8 mouse cellular contexts compared by ENCODE assay signal in genomic region chr1:58503134-58503533, GRCm38 (mm10). TPM values are rescaled to one million over a fixed set of nuclear protein-coding genes. Genes with fewer than 3 reads are reported as not detected.
DNase-seq lines count a peak whose midpoint lies in the region; ATAC-seq and TF ChIP-seq lines count a peak whose summit lies in the region.

No protein-coding gene starts in this region.

- TF ChIP-seq POLR2A in CH12.LX (IDR thresholded peaks at IDR 0.05; ENCODE audit: low read depth, low read length): no peak

- no peak for TF ChIP-seq RAD21 in CH12.LX (IDR thresholded peaks at IDR 0.05; ENCODE audit: low read depth, low read length)

- dilution Hi-C loops in CH12.LX (cut with MboI; ENCODE audit: extremely low pct_ligation_motif_present, extremely low pct_unique_long_range_greater_than_20kb, low sequenced_read_pairs): no loop called here

- H3K79me2 ChIP-seq in CH12.LX (replicated peaks; ENCODE audit: control insufficient read depth, extremely low read depth, insufficient read depth, poor library complexity, severe bottlenecking): peaks cover 37% of the 10 kb centered on the region

- H3K9me3 ChIP-seq in heart, embryonic 11.5 days (replicated peaks; ENCODE audit: control insufficient read depth, low read length): peaks cover 10% of the 10 kb centered on the region
- H3K9me3 ChIP-seq in CH12.LX (replicated peaks; ENCODE audit: low read length): peaks cover 16% of the 10 kb centered on the region
- H3K9me3 ChIP-seq in liver, embryonic 15.5 days (replicated peaks): peaks cover 14% of the 10 kb centered on the region

- peak overlapping the region; percentile 84 for H3K4me2 ChIP-seq in heart, embryonic 11.5 days
- H3K4me2 ChIP-seq in CH12.LX (ENCODE audit: insufficient read depth, low read depth, poor library complexity, severe bottlenecking): peak overlapping the region; percentile 72
- peak overlapping the region; percentile 77 for H3K4me2 ChIP-seq in liver, embryonic 15.5 days

- no peak overlapping the region for H3K4me3 ChIP-seq in heart, embryonic 11.5 days (ENCODE audit: low read depth, low read length)
- H3K4me3 ChIP-seq in CH12.LX (replicated peaks in 1 of 3; ENCODE audit: low read depth in 2 of 3, low read length in 2 of 3, poor library complexity in 1 of 3): peak overlapping the region; percentile 26 to 97 (median 76)
- peak overlapping the region; percentile 95 for H3K4me3 ChIP-seq in liver, embryonic 15.5 days (replicated peaks)

- DNase-seq in heart, adult 8-10 months (ENCODE audit: low spot score): no peak
- DNase-seq in CH12.LX (ENCODE audit: extremely low read depth): peak; percentile 19
- no peak for DNase-seq in layer of hippocampus, postnatal 14 days (ENCODE audit: low spot score in 2 of 2)
- no peak for DNase-seq in gastrocnemius, adult 8-10 months (ENCODE audit: low spot score in 2 of 2)
- DNase-seq in left cerebral cortex, postnatal 36 days (ENCODE audit: low spot score in 2 of 2): no peak

- peaks cover 11% of the 10 kb centered on the region; the same call in 1 of the 2 replicates for H3K36me3 ChIP-seq in heart, embryonic 11.5 days (ENCODE audit: control insufficient read depth, insufficient read depth, low read length)
- peaks cover 15 to 46% of the 10 kb centered on the region in 2 experiments for H3K36me3 ChIP-seq in CH12.LX (replicated peaks in 1 of 2; ENCODE audit: control insufficient read depth in 1 of 2, insufficient read depth in 1 of 2, low read length in 1 of 2)
- H3K36me3 ChIP-seq in liver, embryonic 15.5 days (replicated peaks): peaks cover 42% of the 10 kb centered on the region

- H3K9ac ChIP-seq in heart, embryonic 11.5 days (ENCODE audit: low read depth, low read length): no peak overlapping the region
- peak overlapping the region; percentile 91 for H3K9ac ChIP-seq in CH12.LX (ENCODE audit: insufficient read depth, low read depth)
- H3K9ac ChIP-seq in liver, embryonic 15.5 days: peak overlapping the region; percentile 92

- no peaks in the 10 kb centered on the region for H3K27me3 ChIP-seq in heart, embryonic 11.5 days (ENCODE audit: control insufficient read depth, insufficient read depth, low read length)
- no peaks in the 10 kb centered on the region for H3K27me3 ChIP-seq in CH12.LX (replicated peaks)
- no peaks in the 10 kb centered on the region for H3K27me3 ChIP-seq in liver, embryonic 15.5 days

- no peak overlapping the region for H3K27ac ChIP-seq in heart, embryonic 11.5 days (ENCODE audit: low read depth, low read length)
- no peak overlapping the region for H3K27ac ChIP-seq in CH12.LX (ENCODE audit: insufficient read depth, low read depth)
- peak overlapping the region; percentile 90 for H3K27ac ChIP-seq in liver, embryonic 15.5 days (replicated peaks)

- peaks cover 6% of the 10 kb centered on the region for H3K4me1 ChIP-seq in heart, embryonic 11.5 days (ENCODE audit: control insufficient read depth, insufficient read depth, low read length)
- peaks cover 0 to 17% of the 10 kb centered on the region in 2 experiments; a peak in 3 of 4 replicates for H3K4me1 ChIP-seq in CH12.LX (ENCODE audit: control insufficient read depth in 1 of 2, insufficient read depth in 2 of 2)
- peaks cover 32% of the 10 kb centered on the region for H3K4me1 ChIP-seq in liver, embryonic 15.5 days (replicated peaks)

- in situ Hi-C loops in CH12.LX (cut with MboI; ENCODE audit: low pct_ligation_motif_present, low pct_unique_long_range_greater_than_20kb, low sequenced_read_pairs): no loop called here

- TF ChIP-seq EP300 in CH12.LX (IDR thresholded peaks at IDR 0.05; ENCODE audit: low read length): no peak

- intact Hi-C loops in left cerebral cortex, postnatal 36 days (cut with DNase I): no loop called here

- TF ChIP-seq CTCF in CH12.LX (conservative IDR thresholded peaks at IDR 0.05 in 1 of 2, IDR thresholded peaks at IDR 0.05 in 1 of 2; ENCODE audit: low read depth in 2 of 2, low read length in 2 of 2): no peak

- ATAC-seq in heart, embryonic 11.5 days (replicated peaks; ENCODE audit: insufficient number of reproducible peaks, low FRiP score, low TSS enrichment): no peak
- peak; percentile 69 for ATAC-seq in erythroid progenitor cell, adult 5-6 weeks (replicated peaks; ENCODE audit: low FRiP score, poor library complexity, severe bottlenecking)
- peak; percentile 68 for ATAC-seq in liver, embryonic 15.5 days (ENCODE audit: insufficient read depth)

TF ChIP-seq in CH12.LX, 34 proteins besides CTCF, POLR2A, EP300 and RAD21:
- no peak for TF ChIP-seq ZMIZ1 (IDR thresholded peaks at IDR 0.05; ENCODE audit: low read depth, low read length)
- no peak for TF ChIP-seq GABPA (IDR thresholded peaks at IDR 0.05; ENCODE audit: insufficient replicate concordance, low read depth, low read length)
- no peak for TF ChIP-seq ZC3H11A (IDR thresholded peaks at IDR 0.05; ENCODE audit: low read depth, low read length)
- TF ChIP-seq ETS1 (conservative IDR thresholded peaks at IDR 0.05; ENCODE audit: low read depth, low read length): no peak
- no peak for TF ChIP-seq JUN (IDR thresholded peaks at IDR 0.05; ENCODE audit: insufficient read depth, low read depth, low read length)
- no peak for TF ChIP-seq SIN3A (IDR thresholded peaks at IDR 0.05; ENCODE audit: low read length)
- TF ChIP-seq KAT2A (IDR thresholded peaks at IDR 0.05; ENCODE audit: insufficient replicate concordance, low read length): no peak
- no peak for TF ChIP-seq MXI1 (IDR thresholded peaks at IDR 0.05; ENCODE audit: low read depth, low read length)

RNA-seq across cellular contexts. Expression of gene Orc2, which starts 1.8 kb away (rescaled TPM):
- 26.7 and 30.0 TPM in 2 replicates for polyA plus RNA-seq in heart, embryonic 11.5 days (2014; fragmentation: Nextera tagmentation; extraction: Ambion mirVana)
- total RNA-seq in heart, adult 8-10 months (2022): 10 to 100 TPM; 10.1 to 12.4 (median 11.2) TPM
- total RNA-seq in CH12.LX (2012; rRNA removed): 48.6 and 62.7 TPM in 2 replicates
- 151 and 176 TPM in 2 replicates for total RNA-seq in CH12.LX (2014; rRNA removed)
- polyA plus RNA-seq in CH12.LX (2012; ENCODE audit: insufficient read length, low read depth): 99.1 and 104 TPM in 2 replicates
- total RNA-seq in erythroid progenitor cell, adult 5-6 weeks (2015; ENCODE audit: low replicate concordance): 30.6 and 32.3 TPM in 2 replicates
- 40.0 and 46.3 TPM in 2 replicates for total RNA-seq in erythroid progenitor cell, adult 5-6 weeks (2017; ENCODE audit: low replicate concordance)
- polyA plus RNA-seq in liver, embryonic 15.5 days (2015; fragmentation: Nextera tagmentation; extraction: Ambion mirVana): 28.0 and 28.6 TPM in 2 replicates
- total RNA-seq in layer of hippocampus, postnatal 14 days (2021): 10 to 100 TPM; 26.8 to 28.3 TPM
- 10 to 100 TPM; 10.5 to 13.9 (median 12.5) TPM for total RNA-seq in gastrocnemius, adult 8-10 months (2022)
- total RNA-seq in left cerebral cortex, postnatal 36 days (2021): 10 to 100 TPM; 29.6 to 32.4 TPM

RNA-seq across cellular contexts. Expression of gene Ppil3, which starts 57.8 kb away (rescaled TPM):
- 36.5 and 37.1 TPM in 2 replicates for polyA plus RNA-seq in heart, embryonic 11.5 days (2014; fragmentation: Nextera tagmentation; extraction: Ambion mirVana)
- total RNA-seq in heart, adult 8-10 months (2022): 10 to 100 TPM; 15.9 to 21.5 (median 18.7) TPM
- 66.1 and 90.4 TPM in 2 replicates for total RNA-seq in CH12.LX (2012; rRNA removed)
- 161 and 191 TPM in 2 replicates for total RNA-seq in CH12.LX (2014; rRNA removed)
- 103 and 114 TPM in 2 replicates for polyA plus RNA-seq in CH12.LX (2012; ENCODE audit: insufficient read length, low read depth)
- total RNA-seq in erythroid progenitor cell, adult 5-6 weeks (2015; ENCODE audit: low replicate concordance): 2.9 and 34.2 TPM in 2 replicates
- 4.9 and 20.8 TPM in 2 replicates for total RNA-seq in erythroid progenitor cell, adult 5-6 weeks (2017; ENCODE audit: low replicate concordance)
- 20.3 and 20.5 TPM in 2 replicates for polyA plus RNA-seq in liver, embryonic 15.5 days (2015; fragmentation: Nextera tagmentation; extraction: Ambion mirVana)
- 10 to 100 TPM; 25.5 to 28.3 TPM for total RNA-seq in layer of hippocampus, postnatal 14 days (2021)
- 10 to 100 TPM; 13.0 to 17.2 (median 13.2) TPM for total RNA-seq in gastrocnemius, adult 8-10 months (2022)
- total RNA-seq in left cerebral cortex, postnatal 36 days (2021): 10 to 100 TPM; 27.1 to 27.9 TPM

RNA-seq across cellular contexts. Expression of gene Nif3l1, which starts 58.2 kb away (rescaled TPM):
- 35.0 and 36.4 TPM in 2 replicates for polyA plus RNA-seq in heart, embryonic 11.5 days (2014; fragmentation: Nextera tagmentation; extraction: Ambion mirVana)
- total RNA-seq in heart, adult 8-10 months (2022): 10 to 100 TPM in 3 of 4 experiments, 1 to 10 TPM in 1; 10.0 to 15.4 (median 14.4) TPM
- total RNA-seq in CH12.LX (2012; rRNA removed): 34.5 and 40.8 TPM in 2 replicates
- 70.1 and 107 TPM in 2 replicates for total RNA-seq in CH12.LX (2014; rRNA removed)
- 39.6 and 43.5 TPM in 2 replicates for polyA plus RNA-seq in CH12.LX (2012; ENCODE audit: insufficient read length, low read depth)
- total RNA-seq in erythroid progenitor cell, adult 5-6 weeks (2015; ENCODE audit: low replicate concordance): 1.7 and 4.0 TPM in 2 replicates
- 4.9 and 9.8 TPM in 2 replicates for total RNA-seq in erythroid progenitor cell, adult 5-6 weeks (2017; ENCODE audit: low replicate concordance)
- 13.2 and 13.9 TPM in 2 replicates for polyA plus RNA-seq in liver, embryonic 15.5 days (2015; fragmentation: Nextera tagmentation; extraction: Ambion mirVana)
- 10 to 100 TPM; 21.4 to 21.8 TPM for total RNA-seq in layer of hippocampus, postnatal 14 days (2021)
- total RNA-seq in gastrocnemius, adult 8-10 months (2022): 10 to 100 TPM in 1 of 4 experiments, 1 to 10 TPM in 3; 7.2 to 12.2 (median 9.2) TPM
- total RNA-seq in left cerebral cortex, postnatal 36 days (2021): 10 to 100 TPM; 15.9 to 21.6 TPM
